In the genomic region with DNA sequence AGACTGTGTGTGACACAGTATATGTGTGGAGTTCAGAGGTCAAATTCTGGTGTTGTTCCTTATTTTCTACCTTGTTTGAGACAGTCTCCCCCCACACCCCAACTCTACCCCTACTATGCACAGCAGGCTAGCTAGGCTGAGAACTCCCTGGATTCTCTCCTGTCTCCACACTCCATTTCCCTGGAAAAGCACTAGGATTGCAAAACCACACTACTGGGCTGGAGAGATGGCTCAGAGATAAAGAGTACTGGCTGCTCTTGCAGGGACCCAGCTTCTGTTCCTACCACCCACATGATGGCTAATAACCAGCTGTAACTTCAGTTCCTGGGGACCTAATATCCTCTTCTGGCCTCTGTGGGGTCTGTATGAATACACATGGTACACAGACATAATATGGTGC, we compare ENCODE assay signal across 31 mouse cellular contexts. TPM values are rescaled to one million over a fixed set of nuclear protein-coding genes. Genes with fewer than 3 reads are reported as not detected.
A peak's percentile ranks its signal among the peaks of the same experiment; 100 is the strongest.
DNase-seq lines count a peak whose midpoint lies in the region; ATAC-seq and TF ChIP-seq lines count a peak whose summit lies in the region.
"Had no signal": no experiment of that assay in that cellular context is flagged by ENCODE, and none has a peak within 500 bp of the region (broad histone marks: within the 10 kb centered on the region; RNA-seq: fewer than 3 reads in every experiment).

No protein-coding gene starts in this region.

- peak overlapping the region; percentile 95 for H3K27ac ChIP-seq in macrophage
- H3K27ac ChIP-seq in midbrain, embryonic 14.5 days (replicated peaks; ENCODE audit: low read depth, low read length), result no peak overlapping the region
- H3K27ac ChIP-seq: heart, adult 2 months; heart, embryonic 10.5 days; heart, embryonic 13.5 days; hindbrain, embryonic 12.5 days; hindbrain, embryonic 15.5 days had no signal

- no peak for ATAC-seq in midbrain, embryonic 14.5 days (ENCODE audit: low FRiP score, low TSS enrichment)
- ATAC-seq: CD4-positive, CD25-positive, alpha-beta regulatory T cell, adult 4 months; forebrain, embryonic 14.5 days; forebrain, postnatal 0 days; intestine, postnatal 0 days; Patski had no signal

- DNase-seq in heart, adult 11 months, result peak; percentile 83
- no peak for DNase-seq in heart, postnatal 10 days
- DNase-seq in NIH3T3 (ENCODE audit: low read depth), result peak; percentile 41
- no peak for DNase-seq in midbrain, embryonic 14.5 days
- DNase-seq in thymus, adult 18-20 months, result no peak
- DNase-seq: adrenal gland, postnatal 10 days; adrenal gland, postnatal 36 days; B cell, adult 2 months; cerebellum, adult 11-12 months; cerebellum, adult 9-10 months; cerebellum, postnatal 14 days; forebrain, postnatal 0 days; gastrocnemius, postnatal 14 days; heart, adult 2 months had no signal

- H3K36me3 ChIP-seq in C2C12 (ENCODE audit: control insufficient read depth, insufficient read depth), result no peaks in the 10 kb centered on the region
- no peaks in the 10 kb centered on the region for H3K36me3 ChIP-seq in macrophage (ENCODE audit: inconsistent target)
- H3K36me3 ChIP-seq in midbrain, embryonic 14.5 days (ENCODE audit: control insufficient read depth, insufficient read depth, low read length), result no peaks in the 10 kb centered on the region
- H3K36me3 ChIP-seq: heart, embryonic 10.5 days; heart, embryonic 13.5 days; hindbrain, embryonic 12.5 days; hindbrain, embryonic 15.5 days had no signal

- no peaks in the 10 kb centered on the region for H3K79me2 ChIP-seq in C2C12 (ENCODE audit: control insufficient read depth, insufficient read depth)
- no peaks in the 10 kb centered on the region for H3K79me2 ChIP-seq in macrophage (ENCODE audit: inconsistent target)

- H3K27me3 ChIP-seq in C2C12 (ENCODE audit: control insufficient read depth, insufficient read depth, insufficient read length), result no peaks in the 10 kb centered on the region
- no peaks in the 10 kb centered on the region for H3K27me3 ChIP-seq in midbrain, embryonic 14.5 days (ENCODE audit: control insufficient read depth, insufficient read depth, low read length)
- H3K27me3 ChIP-seq: heart, embryonic 13.5 days; hindbrain, embryonic 12.5 days; hindbrain, embryonic 15.5 days; Patski had no signal

- H3K4me3 ChIP-seq in C2C12 (ENCODE audit: insufficient read depth, poor library complexity, severe bottlenecking) (no peak overlapping the region), macrophage (ENCODE audit: inconsistent target) (no peak overlapping the region)
- no peak overlapping the region for H3K4me3 ChIP-seq in midbrain, embryonic 14.5 days (replicated peaks; ENCODE audit: low read depth, low read length)
- H3K4me3 ChIP-seq: heart, adult 2 months; heart, embryonic 10.5 days; heart, embryonic 13.5 days; hindbrain, embryonic 12.5 days; hindbrain, embryonic 15.5 days had no signal

- no peaks in the 10 kb centered on the region for H3K4me1 ChIP-seq in midbrain, embryonic 14.5 days (ENCODE audit: control insufficient read depth, insufficient read depth, low read length)
- H3K4me1 ChIP-seq: hindbrain, embryonic 12.5 days; hindbrain, embryonic 15.5 days had no signal

- no peak overlapping the region for H3ac ChIP-seq in C2C12 (ENCODE audit: control insufficient read depth, insufficient read length, low read depth)

- TF ChIP-seq CTCF in C2C12 (IDR thresholded peaks at IDR 0.05; ENCODE audit: control insufficient read depth, insufficient read depth, insufficient read length), result no peak

- no peaks in the 10 kb centered on the region for H3K9me3 ChIP-seq in midbrain, embryonic 14.5 days (ENCODE audit: control insufficient read depth, low read length)
- H3K9me3 ChIP-seq: heart, embryonic 10.5 days; heart, embryonic 13.5 days; hindbrain, embryonic 12.5 days; hindbrain, embryonic 15.5 days had no signal

- H3K79me3 ChIP-seq in C2C12 (ENCODE audit: low read depth), result no peaks in the 10 kb centered on the region

- no peak overlapping the region for H3K9ac ChIP-seq in midbrain, embryonic 14.5 days (replicated peaks; ENCODE audit: low read length)
- H3K9ac ChIP-seq: forebrain, postnatal 0 days; heart, embryonic 13.5 days; hindbrain, embryonic 12.5 days; hindbrain, embryonic 15.5 days had no signal

- intact Hi-C loops in heart, postnatal 10 days (cut with DNase I), result no loop called here

- no peak overlapping the region for H3K4me2 ChIP-seq in midbrain, embryonic 14.5 days (ENCODE audit: low read length)
- H3K4me2 ChIP-seq: heart, embryonic 13.5 days; hindbrain, embryonic 12.5 days; hindbrain, embryonic 15.5 days had no signal

TF ChIP-seq in C2C12, 6 proteins besides CTCF, POLR2A, EP300 and RAD21:
- TF ChIP-seq CEBPB (IDR thresholded peaks at IDR 0.05; ENCODE audit: low read depth) (peak; percentile 21), MYOD1 (IDR thresholded peaks at IDR 0.05; ENCODE audit: control insufficient read depth, insufficient read length, low read depth) (no peak), MYOG (IDR thresholded peaks at IDR 0.05; ENCODE audit: control insufficient read depth, extremely low read depth, insufficient read length) (no peak), FOSL1 (IDR thresholded peaks at IDR 0.05; ENCODE audit: insufficient read depth, low read length, poor library complexity, severe bottlenecking) (no peak), MAX (IDR thresholded peaks at IDR 0.05) (no peak)

RNA-seq across cellular contexts. Expression of gene Scgb1a1, which starts 30.1 kb away (rescaled TPM):
- 1 to 10 TPM in 1 of 2 experiments, not detected in 1; 4.2 TPM for total RNA-seq in heart, postnatal 10 days (2021)
- not detected for polyA plus RNA-seq in C2C12 (2012; fragmentation: generic; extraction: Trizol)
- not detected for total RNA-seq in macrophage (2018; cell fraction: chromatin; rRNA removed)
- not detected for total RNA-seq in macrophage (2018; cell fraction: cytosol; rRNA removed)
- total RNA-seq in macrophage (2018; cell fraction: nucleus; rRNA removed), result not detected
- not detected in 3 replicates for polyA plus RNA-seq in macrophage (2018)
- not detected in 2 replicates for polyA plus RNA-seq in midbrain, embryonic 14.5 days (2014; fragmentation: Nextera tagmentation; extraction: Ambion mirVana)
- total RNA-seq: adrenal gland, adult 18-20 months; adrenal gland, postnatal 36 days; forebrain, postnatal 0 days; gastrocnemius, adult 18-20 months; gastrocnemius, postnatal 14 days; hematopoietic stem cell, adult 5-6 weeks had no signal
- polyA plus RNA-seq: CD4-positive, CD25-positive, alpha-beta regulatory T cell, adult 4 months; embryonic facial prominence, embryonic 11.5 days; embryonic facial prominence, embryonic 14.5 days; forebrain, embryonic 11.5 days; forebrain, embryonic 14.5 days; forebrain, postnatal 0 days; heart, embryonic 10.5 days; heart, embryonic 13.5 days; hindbrain, embryonic 12.5 days; hindbrain, embryonic 15.5 days; intestine, embryonic 14.5 days; intestine, postnatal 0 days; Patski had no signal

Comparison
In these comparisons a context has a peak if more than half of its experiments do, and no peak if none do; other contexts are left out.
1. DNase-seq: peak in heart, adult 11 months (single experiment) and NIH3T3 (single experiment); none in heart, postnatal 10 days (0 of 2), midbrain, embryonic 14.5 days (single experiment) and thymus, adult 18-20 months (0 of 2).